Mouse (Mus musculus) kidney, adult 2 months (tissue): ENCODE data around the gene Prr12. TPM values are rescaled to one million over a fixed set of nuclear protein-coding genes. Genes with fewer than 3 reads are reported as not detected.

Experiments
- DNase-seq: peaks from one replicate; pipeline ENCODE4 v3.0.0; 2021
- H3K27ac ChIP-seq: fragments of 200-500 bp; 2 replicates; pipeline ENCODE4 v1.5.1; 2012; ENCODE audit warnings: low read depth, low read length, control low read depth, inconsistent platforms; ENCODE audit not compliant: insufficient read depth
- H3K27me3 ChIP-seq: fragments of 200-500 bp; replicated peaks from 2 replicates; pipeline ENCODE4 v1.6.1; 2012; ENCODE audit warnings: mild to moderate bottlenecking, moderate library complexity, low read length, inconsistent platforms; ENCODE audit not compliant: control insufficient read depth, insufficient read depth
- H3K36me3 ChIP-seq: fragments of 200-500 bp; 2 replicates; pipeline ENCODE4 v1.6.1; 2012; ENCODE audit warnings: mild to moderate bottlenecking, moderate library complexity, low read length, inconsistent platforms; ENCODE audit not compliant: control insufficient read depth, insufficient read depth
- H3K4me1 ChIP-seq: fragments of 200-500 bp; 2 replicates; pipeline ENCODE4 v1.6.1; 2011; ENCODE audit warnings: low read length; ENCODE audit not compliant: control insufficient read depth, insufficient read depth
- H3K4me3 ChIP-seq: fragments of 200-500 bp; 2 replicates; pipeline ENCODE4 v1.5.1; 2011; ENCODE audit warnings: mild to moderate bottlenecking, low read depth, low read length, control low read depth; ENCODE audit not compliant: insufficient read depth
- CTCF ChIP-seq: fragments of 200-500 bp; conservative IDR thresholded peaks from 2 replicates; pipeline ENCODE4 v1.5.1; 2011; ENCODE audit warnings: low read depth, mild to moderate bottlenecking, control low read depth, low read length, moderate library complexity, mixed read lengths; ENCODE audit not compliant: insufficient read depth, insufficient read length
- POLR2A ChIP-seq: fragments of 200-500 bp; IDR thresholded peaks from one replicate; pipeline ENCODE4 v1.6.1; 2011; ENCODE audit warnings: low read depth, low read length, control low read depth
- WGBS: fragments of 180-500 bp; shearing (Covaris S2); methylation state at CpG from one replicate; pipeline ENCODE4 v1.1.7; 2018; 5-methylcytosine and 5-hydroxymethylcytosine counted together
- polyA plus RNA-seq: library from polyadenylated mRNA; depleted of rRNA; stranded (reverse); fragments of >200 nt; gene quantifications from 2 replicates; pipeline ENCODE4 v1.2.3, GENCODE M21; 2012

Gene Prr12
- polyA plus RNA-seq, 1 experiment: 9.1 TPM

- H3K27me3 ChIP-seq: no peaks in the 10 kb centered on the region
- no peak overlapping the region; the same call in 1 of the 2 replicates for H3K27ac ChIP-seq
- H3K4me3 ChIP-seq: peak overlapping the region; percentile 90
- DNase-seq: no peak
- no peaks in the 10 kb centered on the region for H3K36me3 ChIP-seq
- TF ChIP-seq POLR2A (no peak), CTCF (no peak)
- 18% methylated on average over 13 of the region's 13 CpGs for WGBS
- peaks cover 8% of the 10 kb centered on the region; the same call in 1 of the 2 replicates for H3K4me1 ChIP-seq
Observed at GRCm38 (mm10) chr7:45051601-45051974, 1.1 kb downstream of the Prr12 start.

GRCm38 (mm10) chr7:45050945-45051600 lies 1.6 kb downstream of the Prr12 start:
- Histone ChIP-seq H3K4me3 (no peak overlapping the region; the same call in 1 of the 2 replicates), H3K36me3 (no peaks in the 10 kb centered on the region), H3K27ac (no peak overlapping the region), H3K27me3 (no peaks in the 10 kb centered on the region), H3K4me1 (peaks cover 8% of the 10 kb centered on the region; the same call in 1 of the 2 replicates)
- TF ChIP-seq POLR2A (no peak), CTCF (no peak)
- peak; percentile 79 for DNase-seq
- 33% methylated on average over 16 of the region's 16 CpGs for WGBS

- 88% methylated on average over 23 of the region's 23 CpGs for WGBS
- Histone ChIP-seq H3K27me3 (no peaks in the 10 kb centered on the region), H3K4me1 (peaks cover 8% of the 10 kb centered on the region; the same call in 1 of the 2 replicates), H3K4me3 (no peak overlapping the region), H3K27ac (no peak overlapping the region), H3K36me3 (no peaks in the 10 kb centered on the region; the same call in 1 of the 2 replicates)
- TF ChIP-seq POLR2A (no peak), CTCF (no peak)
- no peak for DNase-seq
Observed at GRCm38 (mm10) chr7:45048923-45049657, 3.6 kb downstream of the Prr12 start.

GRCm38 (mm10) chr7:45048001-45048890 lies 4.4 kb downstream of the Prr12 start:
- 92% methylated on average over 38 of the region's 38 CpGs for WGBS
- H3K4me3 ChIP-seq: no peak overlapping the region
- H3K27me3 ChIP-seq: no peaks in the 10 kb centered on the region
- H3K4me1 ChIP-seq: peaks cover 8% of the 10 kb centered on the region; the same call in 1 of the 2 replicates
- no peak for DNase-seq
- H3K36me3 ChIP-seq: no peaks in the 10 kb centered on the region; the same call in 1 of the 2 replicates
- no peak overlapping the region for H3K27ac ChIP-seq
- no peak for TF ChIP-seq CTCF
- TF ChIP-seq POLR2A: no peak

- WGBS: 94% methylated on average over 14 of the region's 14 CpGs
- Histone ChIP-seq H3K4me1 (peaks cover 8% of the 10 kb centered on the region; the same call in 1 of the 2 replicates), H3K27ac (no peak overlapping the region), H3K36me3 (peaks cover 2% of the 10 kb centered on the region; the same call in 1 of the 2 replicates), H3K4me3 (no peak overlapping the region), H3K27me3 (no peaks in the 10 kb centered on the region)
- TF ChIP-seq POLR2A: no peak
- DNase-seq: no peak
Observed at GRCm38 (mm10) chr7:45047491-45047890, 5.2 kb downstream of the Prr12 start.

GRCm38 (mm10) chr7:45046853-45047350 lies 5.8 kb downstream of the Prr12 start:
- Histone ChIP-seq H3K4me1 (peaks cover 6% of the 10 kb centered on the region; the same call in 1 of the 2 replicates), H3K27ac (no peak overlapping the region), H3K4me3 (no peak overlapping the region), H3K36me3 (peaks cover 2% of the 10 kb centered on the region; the same call in 1 of the 2 replicates), H3K27me3 (no peaks in the 10 kb centered on the region)
- TF ChIP-seq CTCF (no peak), POLR2A (no peak)
- whole genome bisulfite sequencing: 92% methylated on average over 26 of the region's 26 CpGs
- no peak for DNase-seq
